Mouse (Mus musculus): Measurements from ENCODE around the gene Spocd1.

Gene Spocd1

DNA sequence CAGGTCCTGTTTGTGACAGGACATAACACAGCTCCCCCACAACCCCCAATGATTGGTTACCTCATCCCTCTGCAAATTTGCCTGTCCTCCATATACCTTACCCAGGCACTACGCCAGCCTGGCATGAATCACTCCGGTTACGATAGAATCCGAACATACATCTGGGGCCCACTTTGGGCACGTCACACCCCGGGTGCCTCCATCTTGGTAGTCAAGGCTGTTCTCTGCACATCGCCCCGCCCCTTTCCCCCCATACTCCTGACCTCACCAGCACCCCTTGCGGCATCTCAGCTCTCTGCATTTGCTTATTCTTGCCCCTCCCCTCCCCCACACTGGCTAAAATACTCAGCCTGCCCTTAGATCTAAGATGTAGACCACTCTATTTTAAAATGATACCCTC lies 76.5 kb downstream of the Spocd1 start:
- DNase-seq (ENCODE audit: low read depth, low spot score): no peak

DNA sequence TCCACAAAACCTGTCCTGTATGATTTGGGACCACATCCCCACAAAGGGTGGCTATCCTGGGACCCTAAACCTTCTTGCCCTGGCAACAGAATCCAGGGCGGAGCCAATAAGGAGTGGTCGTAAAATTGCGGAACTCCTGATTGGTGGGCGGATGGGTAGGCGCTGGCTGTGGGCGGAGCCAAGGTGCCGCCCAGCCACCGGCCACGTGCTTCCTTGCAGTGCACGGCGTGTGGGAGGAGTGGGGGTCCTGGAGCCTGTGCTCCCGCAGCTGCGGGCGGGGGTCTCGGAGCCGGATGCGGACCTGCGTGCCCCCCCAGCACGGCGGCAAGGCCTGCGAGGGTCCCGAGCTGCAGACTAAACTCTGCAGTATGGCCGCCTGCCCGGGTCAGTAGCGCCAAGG lies 77.5 kb downstream of the Spocd1 start:
- no peak for DNase-seq (ENCODE audit: low read depth, low spot score)

Measured in CD4-positive, CD25-positive, alpha-beta regulatory T cell, adult 2 months (primary cell).